Mouse (Mus musculus) liver, adult 2 months (tissue): ENCODE data around the gene Tigd3. TPM values are rescaled to one million over a fixed set of nuclear protein-coding genes. Genes with fewer than 3 reads are reported as not detected.

Experiments used
- DNase-seq: peaks from one replicate; pipeline ENCODE4 v3.0.0-alpha.2; 2011; ENCODE audit warnings: low read depth, low spot score; ENCODE audit errors: extremely low read depth
- H3K27ac ChIP-seq: fragments of 200-500 bp; replicated peaks from 2 replicates; pipeline ENCODE4 v1.5.1; 2012; ENCODE audit warnings: low read depth, mild to moderate bottlenecking, control low read depth, inconsistent platforms, low read length; ENCODE audit not compliant: insufficient read depth
- H3K27me3 ChIP-seq: fragments of 200-500 bp; 2 replicates; pipeline ENCODE4 v1.6.1; 2012; ENCODE audit warnings: mild to moderate bottlenecking, moderate library complexity, low read length, inconsistent platforms; ENCODE audit not compliant: control insufficient read depth, insufficient read depth
- H3K36me3 ChIP-seq: fragments of 200-500 bp; 2 replicates; pipeline ENCODE4 v1.6.1; 2012; ENCODE audit warnings: low read length, inconsistent platforms; ENCODE audit not compliant: control insufficient read depth, insufficient read depth
- H3K4me1 ChIP-seq: fragments of 200-500 bp; 2 replicates; pipeline ENCODE4 v1.6.1; 2011; ENCODE audit warnings: low read length; ENCODE audit not compliant: control insufficient read depth, insufficient read depth
- H3K4me3 ChIP-seq: fragments of 200-500 bp; 2 replicates; pipeline ENCODE4 v1.5.1; 2011; ENCODE audit warnings: low read depth, mild to moderate bottlenecking, control low read depth, low read length, moderate library complexity; ENCODE audit not compliant: insufficient read depth
- H3K79me2 ChIP-seq: fragments of 200-500 bp; 2 replicates; pipeline ENCODE4 v1.6.1; 2012; ENCODE audit warnings: inconsistent platforms, mild to moderate bottlenecking, low read length, moderate library complexity; ENCODE audit not compliant: control insufficient read depth, insufficient read depth
- H3K9ac ChIP-seq: fragments of 200-500 bp; 2 replicates; pipeline ENCODE4 v1.6.1; 2012; ENCODE audit warnings: low read depth, mild to moderate bottlenecking, control low read depth, inconsistent platforms, low read length
- CTCF ChIP-seq: fragments of 200-500 bp; IDR thresholded peaks from 2 replicates; pipeline ENCODE4 v1.5.1; 2011; ENCODE audit warnings: low read depth, low read length, control low read depth
- POLR2A ChIP-seq: fragments of 200-500 bp; IDR thresholded peaks from 2 replicates; pipeline ENCODE4 v1.6.1; 2011; ENCODE audit warnings: low read length, control low read depth; ENCODE audit not compliant: insufficient read depth; ENCODE audit errors: extremely low read depth
- WGBS: fragments of 180-500 bp; shearing (Covaris S2); methylation state at CpG from one replicate; pipeline ENCODE4 v1.1.7; 2018; 5-methylcytosine and 5-hydroxymethylcytosine counted together
- polyA plus RNA-seq: library from polyadenylated mRNA; depleted of rRNA; stranded (reverse); fragments of >200 nt; gene quantifications from 2 replicates; pipeline ENCODE4 v1.2.3, GENCODE M21; 2012
- total RNA-seq: library from RNA; depleted of rRNA; stranded (reverse); fragments of >200 nt; gene quantifications from 2 replicates; pipeline ENCODE4 v1.2.3, GENCODE M21; 2014

Gene Tigd3
- total and polyA plus RNA-seq, 2 experiments, result 0.18 to 0.24 TPM

DNA sequence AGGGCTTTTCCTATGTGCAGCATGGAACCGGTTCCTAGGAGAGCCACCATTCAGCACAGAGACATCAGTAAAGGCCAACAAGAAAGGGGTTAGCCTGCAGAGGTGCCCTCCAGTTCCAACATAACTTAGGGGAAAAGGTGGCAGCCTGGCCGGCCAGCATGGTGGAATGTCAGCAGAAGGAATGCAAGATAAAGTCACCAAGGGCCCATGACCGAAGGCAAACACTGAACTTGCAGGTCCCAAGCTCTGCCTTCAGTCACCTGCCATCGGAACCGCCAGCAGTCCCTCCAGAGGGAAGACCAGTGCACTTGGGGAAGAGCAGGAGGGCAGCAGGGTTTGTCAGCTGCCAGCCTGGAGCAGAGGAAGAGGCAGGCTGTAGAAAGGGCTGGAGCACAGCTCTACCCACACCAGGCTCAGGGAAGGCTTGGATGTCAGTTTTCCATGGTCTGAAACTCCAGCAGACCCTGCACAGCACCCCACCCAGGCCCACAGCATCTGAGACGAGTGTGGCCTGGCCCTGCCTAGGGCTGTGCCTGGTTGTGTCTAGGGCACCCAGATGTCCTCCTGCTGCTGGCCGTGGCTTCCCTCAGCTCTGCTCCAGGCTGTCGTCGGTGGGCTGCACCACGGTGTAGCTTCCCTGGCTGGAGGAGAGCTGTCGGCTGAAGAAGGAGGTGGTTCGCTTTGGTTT lies 41.8 kb downstream of the Tigd3 start:
- TF ChIP-seq POLR2A, result no peak
- TF ChIP-seq CTCF, result no peak
- Histone ChIP-seq H3K9ac (no peak overlapping the region), H3K27me3 (no peaks in the 10 kb centered on the region), H3K36me3 (peaks cover 2% of the 10 kb centered on the region; the same call in 1 of the 2 replicates), H3K4me3 (no peak overlapping the region), H3K4me1 (peaks cover 25% of the 10 kb centered on the region), H3K27ac (peak overlapping the region; percentile 11), H3K79me2 (no peaks in the 10 kb centered on the region)
- WGBS, result 88% methylated on average over 12 of the region's 12 CpGs
- no peak for DNase-seq

DNA sequence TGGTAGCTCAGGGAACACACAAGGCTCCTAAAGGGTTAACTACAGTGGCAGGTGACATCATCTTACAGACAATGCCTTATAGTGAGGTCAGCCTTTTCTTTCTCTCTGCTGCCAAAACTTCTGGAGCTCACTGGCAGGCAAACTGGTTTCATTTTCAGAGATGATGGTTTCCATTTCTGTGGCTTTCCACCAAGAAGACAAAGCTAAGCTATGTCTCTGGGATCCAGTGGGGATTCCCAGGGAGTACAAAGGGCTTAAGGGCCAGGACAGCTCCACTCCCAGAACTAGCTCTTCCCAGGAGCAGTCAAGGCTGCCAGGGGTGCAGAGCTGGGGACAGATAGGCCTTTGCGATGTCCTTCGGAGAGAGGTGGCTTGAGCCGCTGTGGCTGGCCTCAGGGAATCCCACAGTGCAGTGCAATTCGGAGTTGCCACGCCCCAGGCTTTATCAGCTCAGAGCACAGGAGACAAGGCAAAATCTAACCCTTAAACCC lies 42.4 kb downstream of the Tigd3 start:
- WGBS, result 77% methylated on average over 5 of the region's 5 CpGs
- peak; percentile 56 for DNase-seq
- Histone ChIP-seq H3K27ac (peak overlapping the region; percentile 11), H3K79me2 (no peaks in the 10 kb centered on the region), H3K9ac (peak overlapping the region; percentile 13; the same call in 1 of the 2 replicates), H3K4me1 (peaks cover 25% of the 10 kb centered on the region), H3K4me3 (no peak overlapping the region), H3K36me3 (peaks cover 2% of the 10 kb centered on the region; the same call in 1 of the 2 replicates), H3K27me3 (no peaks in the 10 kb centered on the region)
- TF ChIP-seq CTCF (no peak), POLR2A (no peak)

DNA sequence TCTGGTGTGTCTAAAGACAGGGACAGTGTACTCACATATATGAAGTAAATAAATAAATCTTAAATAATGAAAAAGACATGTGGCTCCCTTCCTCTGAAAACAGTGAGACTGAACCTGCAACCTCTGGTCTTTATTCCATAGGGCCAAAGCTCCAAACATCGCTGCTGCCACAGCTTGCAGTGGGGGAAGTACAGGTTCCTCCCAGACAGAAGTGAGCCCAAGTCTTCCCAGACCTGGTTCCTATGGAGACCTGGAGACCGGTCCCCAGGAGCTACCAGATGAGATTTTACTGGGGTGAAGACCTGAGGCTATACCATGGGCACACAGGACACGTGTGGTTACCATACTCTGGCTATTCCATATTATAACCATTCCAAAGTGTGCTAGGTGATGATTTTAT lies 43.1 kb downstream of the Tigd3 start:
- no peaks in the 10 kb centered on the region for H3K79me2 ChIP-seq
- peak overlapping the region; percentile 21; the same call in 1 of the 2 replicates for H3K9ac ChIP-seq
- H3K36me3 ChIP-seq, result peaks cover 2% of the 10 kb centered on the region; the same call in 1 of the 2 replicates
- DNase-seq, result no peak
- peak overlapping the region; percentile 96 for H3K27ac ChIP-seq
- TF ChIP-seq POLR2A (no peak), CTCF (no peak)
- peaks cover 25% of the 10 kb centered on the region for H3K4me1 ChIP-seq
- no peaks in the 10 kb centered on the region for H3K27me3 ChIP-seq
- 74% methylated on average over 3 of the region's 3 CpGs for WGBS
- no peak overlapping the region for H3K4me3 ChIP-seq

DNA sequence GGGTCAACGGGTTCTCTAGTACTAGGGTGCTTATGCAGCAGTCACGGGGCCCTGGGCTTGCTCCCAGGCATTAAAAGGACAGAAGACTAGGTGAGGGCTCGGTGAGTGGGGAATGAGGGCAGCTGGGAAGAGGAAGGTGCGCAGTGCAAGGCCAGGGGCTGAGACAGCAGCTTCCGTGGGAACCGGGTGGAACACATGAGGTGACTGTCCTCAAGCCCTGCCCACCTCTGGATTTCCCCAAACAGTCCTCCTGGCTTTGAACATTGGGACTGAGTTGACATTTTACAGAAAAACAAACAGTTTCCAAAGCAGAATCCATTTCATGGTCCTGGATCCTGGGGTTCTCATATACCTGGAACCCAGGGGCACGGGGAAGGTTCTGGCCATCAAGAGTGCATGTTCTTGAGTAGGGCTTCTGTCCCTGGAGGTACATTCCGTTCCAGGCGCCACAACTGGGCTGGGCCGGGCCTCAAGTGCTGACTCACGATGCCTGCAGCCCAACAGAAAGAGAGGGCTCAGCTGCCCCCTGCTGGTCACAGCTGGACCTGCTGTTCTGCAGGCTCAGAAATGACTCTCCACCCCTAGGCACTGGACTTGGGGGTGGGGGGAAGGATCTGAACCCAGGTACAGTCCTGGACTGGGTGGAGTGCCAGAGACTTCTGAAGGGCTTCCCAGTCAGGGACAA lies 44.0 kb downstream of the Tigd3 start:
- H3K4me1 ChIP-seq, result peaks cover 25% of the 10 kb centered on the region
- 1% methylated on average over 11 of the region's 11 CpGs for WGBS

DNA sequence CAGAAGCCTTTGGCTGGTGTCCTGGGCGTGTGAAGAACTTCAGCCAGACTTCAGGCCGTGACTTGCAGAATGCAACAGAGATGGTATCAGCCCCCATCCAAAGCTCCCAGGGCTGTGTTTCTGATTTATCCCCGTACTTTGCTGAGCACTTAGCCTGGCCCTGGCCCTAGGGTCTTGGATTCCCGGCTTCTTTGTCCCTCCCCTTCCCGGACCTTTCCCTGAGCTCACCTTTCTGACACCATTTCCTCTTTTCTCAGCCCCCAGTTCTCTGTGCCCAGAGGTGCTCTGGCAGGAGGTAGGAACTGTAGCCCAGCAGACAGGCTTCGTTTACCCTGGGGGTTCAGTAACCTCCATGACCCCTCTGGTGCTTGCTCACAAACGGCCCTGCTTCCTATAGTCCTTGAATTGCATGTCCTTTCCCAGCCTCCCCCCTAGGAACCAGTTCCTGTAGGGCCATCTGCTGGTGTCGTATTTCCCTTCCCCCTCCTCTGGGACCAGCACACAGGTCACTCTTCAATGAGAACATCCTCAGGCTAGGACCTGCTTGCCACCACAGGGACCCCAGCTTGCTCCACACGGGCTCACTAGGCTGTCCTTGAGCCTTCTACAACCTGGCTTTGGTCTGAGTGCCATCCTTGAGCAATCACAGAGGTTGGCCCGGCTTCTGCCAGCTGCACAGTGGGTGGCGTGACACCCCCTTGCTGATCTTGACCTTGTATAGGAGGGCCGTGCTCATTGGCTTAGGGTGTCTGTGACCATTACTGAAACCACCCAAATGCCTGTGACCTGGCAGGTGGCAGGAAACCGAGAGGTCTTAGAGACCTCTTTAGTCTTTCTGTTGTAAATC lies 44.9 kb downstream of the Tigd3 start:
- DNase-seq, result peak; percentile 87
- Histone ChIP-seq H3K4me1 (peaks cover 25% of the 10 kb centered on the region), H3K27ac (peak overlapping the region; percentile 96), H3K36me3 (no peaks in the 10 kb centered on the region), H3K27me3 (no peaks in the 10 kb centered on the region), H3K9ac (peak overlapping the region; percentile 83), H3K4me3 (peak overlapping the region; percentile 51), H3K79me2 (peaks cover 5% of the 10 kb centered on the region)
- TF ChIP-seq POLR2A (0 out of 2 replicates have a peak, but pooled peaks have one; percentile 35), CTCF (no peak)
- 4% methylated on average over 13 of the region's 13 CpGs for WGBS

More for the DNA sequence above, 44.0 kb downstream of the Tigd3 start:
- no peaks in the 10 kb centered on the region for H3K36me3 ChIP-seq
- TF ChIP-seq CTCF (peak; percentile 98), POLR2A (0 out of 2 replicates have a peak, but pooled peaks have one; percentile 28)
- no peaks in the 10 kb centered on the region for H3K27me3 ChIP-seq
- no peaks in the 10 kb centered on the region for H3K79me2 ChIP-seq
- peak overlapping the region; percentile 7 for H3K4me3 ChIP-seq
- peak overlapping the region; percentile 42 for H3K9ac ChIP-seq
- peak; percentile 97 for DNase-seq
- H3K27ac ChIP-seq, result peak overlapping the region; percentile 96
